Mouse (Mus musculus): ENCODE measurements around the gene Slc50a1. TPM values are rescaled to one million over a fixed set of nuclear protein-coding genes. Genes with fewer than 3 reads are reported as not detected.

Gene Slc50a1
- polyA plus RNA-seq, 1 experiment from 2014 or later = 85.5 TPM

DNA sequence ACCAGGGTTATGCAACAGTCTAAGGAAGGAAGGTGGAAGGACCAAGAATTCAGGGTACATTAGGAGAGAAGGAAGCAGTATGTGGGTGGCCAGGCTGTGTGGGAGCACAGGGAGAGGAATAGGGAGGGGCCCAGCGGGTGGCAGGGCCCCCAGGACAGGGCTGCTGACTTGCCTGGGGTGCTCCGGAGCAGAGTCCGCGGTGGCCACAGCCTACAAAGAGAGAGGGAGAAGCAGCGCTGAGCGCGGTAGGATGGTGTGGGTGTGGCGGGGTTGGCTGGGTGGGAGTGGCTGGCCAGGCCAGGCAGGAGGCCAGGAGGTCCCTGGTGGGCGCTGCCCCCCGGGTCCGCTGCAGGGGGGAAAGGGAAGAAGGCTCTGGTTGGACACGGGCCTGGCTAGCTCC is 31.9 kb downstream of the Slc50a1 start:
- peaks cover 4% of the 10 kb centered on the region for H3K4me1 ChIP-seq
- ATAC-seq (ENCODE audit: low FRiP score, low read depth) = no peak
- no peaks in the 10 kb centered on the region for H3K9me3 ChIP-seq
- H3K4me3 ChIP-seq = no peak overlapping the region
- no peak overlapping the region for H3K4me2 ChIP-seq (replicated peaks)
- no peak overlapping the region for H3K27ac ChIP-seq
- H3K27me3 ChIP-seq = no peaks in the 10 kb centered on the region
- WGBS = 77% methylated on average over 11 of the region's 12 CpGs
- no peak overlapping the region for H3K9ac ChIP-seq
- peaks cover 77% of the 10 kb centered on the region for H3K36me3 ChIP-seq

DNA sequence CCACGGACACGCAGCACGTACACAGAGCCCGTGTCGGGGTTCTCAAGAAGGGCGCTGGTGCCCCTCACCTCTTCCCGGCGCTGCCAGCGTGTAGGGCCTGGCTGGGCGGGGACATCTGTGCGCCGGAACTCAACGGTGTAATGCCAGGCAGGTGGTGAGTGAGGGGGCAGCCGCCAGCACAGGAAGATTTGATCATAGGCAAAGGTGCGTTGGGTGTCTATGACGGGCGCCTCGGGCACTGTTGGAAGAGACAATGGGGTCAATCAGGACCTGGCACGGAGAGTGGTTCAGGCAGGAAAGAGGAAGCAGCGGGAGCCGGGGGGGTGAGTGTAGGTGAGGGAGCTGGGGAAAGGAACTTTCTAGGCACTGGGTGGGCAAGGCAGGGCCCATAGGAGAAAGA is 32.7 kb downstream of the Slc50a1 start:
- Histone ChIP-seq H3K27me3 (no peaks in the 10 kb centered on the region), H3K4me2 (replicated peaks) (no peak overlapping the region), H3K4me1 (no peaks in the 10 kb centered on the region), H3K36me3 (peaks cover 77% of the 10 kb centered on the region), H3K27ac (no peak overlapping the region), H3K9ac (no peak overlapping the region), H3K9me3 (no peaks in the 10 kb centered on the region), H3K4me3 (no peak overlapping the region)
- 92% methylated on average over 21 of the region's 21 CpGs for WGBS
- ATAC-seq (ENCODE audit: low FRiP score, low read depth) = no peak

- 88% methylated on average over 10 of the region's 10 CpGs for WGBS
Observed at GRCm38 (mm10) chr3:89236516-89236915, 33.9 kb downstream of the Slc50a1 start.

GRCm38 (mm10) chr3:89233562-89234110 is 36.7 kb downstream of the Slc50a1 start:
- no peak overlapping the region for H3K27ac ChIP-seq
- peaks cover 8% of the 10 kb centered on the region; the same call in 1 of the 2 replicates for H3K4me1 ChIP-seq
- no peak overlapping the region for H3K4me2 ChIP-seq (replicated peaks)
- no peaks in the 10 kb centered on the region for H3K9me3 ChIP-seq
- H3K27me3 ChIP-seq = peaks cover 25% of the 10 kb centered on the region
- no peak overlapping the region for H3K4me3 ChIP-seq
- 79% methylated on average over 14 of the region's 14 CpGs for WGBS
- H3K36me3 ChIP-seq = peaks cover 46% of the 10 kb centered on the region
- ATAC-seq (ENCODE audit: low FRiP score, low read depth) = no peak
- no peak overlapping the region for H3K9ac ChIP-seq

More at GRCm38 (mm10) chr3:89236516-89236915, 33.9 kb downstream of the Slc50a1 start:
- no peak overlapping the region for H3K4me2 ChIP-seq (replicated peaks)
- H3K27me3 ChIP-seq = peaks cover 4% of the 10 kb centered on the region
- ATAC-seq (ENCODE audit: low FRiP score, low read depth) = no peak
- no peak overlapping the region for H3K27ac ChIP-seq
- H3K4me1 ChIP-seq = no peaks in the 10 kb centered on the region
- H3K36me3 ChIP-seq = peaks cover 68% of the 10 kb centered on the region
- H3K4me3 ChIP-seq = no peak overlapping the region
- no peak overlapping the region for H3K9ac ChIP-seq
- H3K9me3 ChIP-seq = no peaks in the 10 kb centered on the region

DNA sequence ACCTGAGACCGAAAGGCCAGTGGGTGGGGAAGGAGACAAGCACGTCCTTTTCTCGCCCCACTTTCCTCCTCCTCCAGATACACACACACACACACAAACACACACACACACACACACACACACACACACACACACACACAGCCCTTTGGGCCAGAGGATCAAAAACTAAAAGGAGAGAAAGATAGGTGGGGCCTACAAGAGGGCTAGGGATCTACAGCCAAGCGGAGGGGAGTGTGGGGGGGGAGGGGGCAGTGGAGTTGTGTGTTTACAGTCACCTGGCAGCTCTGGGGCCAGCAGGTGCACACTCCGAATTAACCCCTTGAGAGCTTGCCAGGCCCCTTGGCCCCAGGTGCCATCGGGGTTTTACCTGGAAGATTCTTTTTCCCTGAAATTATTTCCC is 37.8 kb downstream of the Slc50a1 start:
- peaks cover 25% of the 10 kb centered on the region for H3K27me3 ChIP-seq
- 54% methylated on average over 6 of the region's 6 CpGs for WGBS
- no peak for ATAC-seq (ENCODE audit: low FRiP score, low read depth)
- no peak overlapping the region for H3K4me3 ChIP-seq
- H3K36me3 ChIP-seq = peaks cover 37% of the 10 kb centered on the region
- H3K4me2 ChIP-seq (replicated peaks) = no peak overlapping the region
- H3K9ac ChIP-seq = no peak overlapping the region
- H3K4me1 ChIP-seq = peaks cover 15% of the 10 kb centered on the region
- H3K27ac ChIP-seq = no peak overlapping the region
- no peaks in the 10 kb centered on the region for H3K9me3 ChIP-seq

DNA sequence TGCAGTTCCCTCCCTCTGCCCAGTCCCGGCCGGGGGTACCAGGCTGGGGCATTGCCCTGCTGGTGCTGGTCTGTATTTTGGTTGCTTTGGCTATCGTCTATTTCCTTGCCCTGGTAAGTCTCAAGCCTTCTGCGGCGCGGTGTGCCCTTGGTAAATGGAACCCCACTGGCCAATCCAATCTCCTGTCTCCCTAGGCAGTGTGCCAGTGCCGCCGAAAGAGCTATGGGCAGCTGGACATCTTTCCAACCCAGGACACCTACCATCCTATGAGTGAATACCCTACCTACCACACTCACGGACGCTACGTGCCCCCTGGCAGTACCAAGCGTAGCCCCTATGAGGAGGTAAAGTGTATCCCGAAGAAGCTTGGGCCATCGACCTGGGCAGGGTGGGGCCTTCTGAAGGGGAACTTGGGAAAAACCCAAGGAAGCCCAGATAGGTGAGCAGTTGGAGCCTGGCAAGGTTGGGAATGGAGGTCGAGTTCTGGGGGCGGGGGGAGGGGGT is 38.5 kb downstream of the Slc50a1 start:
- no peak for ATAC-seq (ENCODE audit: low FRiP score, low read depth)
- H3K9me3 ChIP-seq = no peaks in the 10 kb centered on the region
- H3K4me2 ChIP-seq (replicated peaks) = no peak overlapping the region
- H3K9ac ChIP-seq = no peak overlapping the region
- WGBS = 74% methylated on average over 16 of the region's 16 CpGs
- H3K4me3 ChIP-seq = no peak overlapping the region
- peaks cover 25% of the 10 kb centered on the region for H3K27me3 ChIP-seq
- peaks cover 22% of the 10 kb centered on the region for H3K4me1 ChIP-seq
- peaks cover 31% of the 10 kb centered on the region for H3K36me3 ChIP-seq
- H3K27ac ChIP-seq = no peak overlapping the region

DNA sequence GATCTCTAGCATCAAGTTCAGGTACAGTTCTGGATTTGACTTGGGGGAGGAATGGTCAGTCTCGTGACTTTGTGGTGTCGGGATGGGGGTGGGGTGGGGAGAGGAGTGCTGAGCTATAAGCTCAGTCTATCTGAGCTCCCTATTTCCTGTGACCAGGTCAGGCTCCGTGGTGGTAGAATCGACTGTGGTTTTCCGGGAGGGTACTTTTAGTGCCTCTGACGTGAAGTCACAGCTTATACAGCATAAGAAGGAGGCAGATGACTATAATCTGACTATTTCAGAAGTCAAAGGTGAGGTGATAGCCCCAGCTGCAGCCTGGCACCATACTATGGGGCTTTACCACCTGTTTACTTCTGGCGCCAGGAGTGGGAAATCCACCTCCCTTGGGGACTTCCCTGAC is 39.0 kb downstream of the Slc50a1 start:
- WGBS = 58% methylated on average over 7 of the region's 7 CpGs
- peaks cover 26% of the 10 kb centered on the region for H3K4me1 ChIP-seq
- peaks cover 25% of the 10 kb centered on the region for H3K27me3 ChIP-seq
- H3K9ac ChIP-seq = no peak overlapping the region
- no peak for ATAC-seq (ENCODE audit: low FRiP score, low read depth)
- peaks cover 26% of the 10 kb centered on the region for H3K36me3 ChIP-seq
- H3K4me2 ChIP-seq (replicated peaks) = no peak overlapping the region
- H3K9me3 ChIP-seq = no peaks in the 10 kb centered on the region
- H3K4me3 ChIP-seq = no peak overlapping the region
- no peak overlapping the region for H3K27ac ChIP-seq

GRCm38 (mm10) chr3:89230561-89230960 is 39.8 kb downstream of the Slc50a1 start:
- no peak overlapping the region for H3K9ac ChIP-seq
- no peak overlapping the region for H3K27ac ChIP-seq
- H3K4me1 ChIP-seq = peaks cover 34% of the 10 kb centered on the region
- H3K27me3 ChIP-seq = peaks cover 25% of the 10 kb centered on the region
- H3K4me3 ChIP-seq = no peak overlapping the region
- no peak overlapping the region for H3K4me2 ChIP-seq (replicated peaks)
- 84% methylated on average over 2 of the region's 2 CpGs for WGBS
- peaks cover 20% of the 10 kb centered on the region for H3K36me3 ChIP-seq
- ATAC-seq (ENCODE audit: low FRiP score, low read depth) = no peak
- no peaks in the 10 kb centered on the region for H3K9me3 ChIP-seq

DNA sequence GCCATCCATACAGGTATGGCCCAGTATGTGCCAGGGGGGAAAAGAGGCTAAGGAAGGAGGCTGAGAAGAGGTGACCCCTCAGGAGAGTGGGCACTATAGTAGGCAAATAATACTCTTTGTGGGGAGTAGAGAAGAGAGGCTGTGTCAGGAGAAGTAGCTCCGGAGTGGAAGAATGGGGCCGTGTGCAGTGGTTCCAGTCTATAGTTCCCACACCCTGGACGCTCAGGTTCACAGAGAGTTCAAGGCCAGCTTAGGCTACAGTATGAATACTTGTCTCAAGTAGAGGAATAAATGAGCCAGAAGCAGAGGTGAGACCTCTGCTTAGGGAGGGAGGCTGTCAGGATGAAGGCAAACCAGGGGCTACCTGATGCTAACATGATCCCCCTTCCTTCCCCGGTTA is 41.1 kb downstream of the Slc50a1 start:
- WGBS = 58% methylated on average over 4 of the region's 4 CpGs
- peaks cover 41% of the 10 kb centered on the region for H3K4me1 ChIP-seq
- peaks cover 21% of the 10 kb centered on the region for H3K36me3 ChIP-seq
- H3K27me3 ChIP-seq = peaks cover 25% of the 10 kb centered on the region
- H3K4me3 ChIP-seq = no peak overlapping the region
- H3K9ac ChIP-seq = no peak overlapping the region
- ATAC-seq (ENCODE audit: low FRiP score, low read depth) = no peak
- H3K9me3 ChIP-seq = no peaks in the 10 kb centered on the region
- no peak overlapping the region for H3K27ac ChIP-seq
- peak overlapping the region; percentile 85 for H3K4me2 ChIP-seq (replicated peaks)

DNA sequence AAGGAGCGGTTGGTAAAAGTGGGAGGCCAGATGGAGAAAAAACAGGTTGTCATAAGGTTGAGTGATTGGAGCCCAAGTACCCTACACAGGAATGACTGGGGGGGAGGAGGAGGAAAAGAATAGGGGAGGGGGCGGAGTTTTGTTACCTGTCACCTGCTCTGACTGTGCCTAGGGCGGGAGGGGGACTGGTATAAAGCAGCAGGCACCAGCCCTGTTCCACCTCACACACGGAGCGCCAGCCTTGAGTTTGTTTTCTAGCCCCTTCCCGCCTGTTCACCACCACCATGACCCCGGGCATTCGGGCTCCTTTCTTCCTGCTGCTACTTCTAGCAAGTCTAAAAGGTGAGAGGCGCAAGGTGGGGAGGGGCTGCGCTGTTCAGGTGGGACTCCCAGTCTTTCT is 41.5 kb downstream of the Slc50a1 start, which contains the start of gene Muc1:
Gene Muc1 (plus strand): TSS at position 222 of the 400 bp plus-strand sequence.
- H3K27ac ChIP-seq = peak within 1 kb of the TSS; percentile 88; the same call in 1 of the 2 replicates
- 31% methylated on average over 10 of the region's 10 CpGs for WGBS
- H3K4me1 ChIP-seq = peaks cover 41% of the 10 kb centered on the region
- no peaks in the 10 kb centered on the region for H3K9me3 ChIP-seq
- ATAC-seq (ENCODE audit: low FRiP score, low read depth) = no peak
- H3K4me2 ChIP-seq (replicated peaks) = peak within 1 kb of the TSS; percentile 85
- peaks cover 25% of the 10 kb centered on the region for H3K27me3 ChIP-seq
- H3K36me3 ChIP-seq = peaks cover 20% of the 10 kb centered on the region
- H3K9ac ChIP-seq = peak within 1 kb of the TSS; percentile 64
- H3K4me3 ChIP-seq = peak within 1 kb of the TSS; percentile 46

DNA sequence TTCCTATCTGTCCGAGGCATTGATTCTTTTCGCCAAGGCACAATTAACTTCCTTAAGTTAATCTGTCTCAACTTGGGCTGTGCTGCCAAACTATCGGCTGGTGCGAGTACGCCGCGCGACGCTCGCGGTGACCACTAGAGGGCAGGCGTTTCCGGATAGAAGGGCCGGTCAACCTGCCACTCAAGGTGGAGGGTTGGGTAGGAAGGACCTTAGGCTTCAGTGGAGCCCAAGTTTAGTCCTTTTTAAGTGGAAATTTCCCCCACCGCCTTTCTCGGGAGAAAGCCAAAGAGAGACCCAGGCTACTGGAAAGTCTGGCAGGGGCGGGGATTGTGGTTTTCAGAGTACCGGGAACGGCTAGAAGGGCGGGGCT is 42.2 kb downstream of the Slc50a1 start:
- peaks cover 25% of the 10 kb centered on the region for H3K36me3 ChIP-seq
- 0% methylated on average over 20 of the region's 20 CpGs for WGBS
- peak overlapping the region; percentile 64 for H3K9ac ChIP-seq
- ATAC-seq (ENCODE audit: low FRiP score, low read depth) = peak; percentile 54; the same call in 1 of the 2 replicates
- peak overlapping the region; percentile 85 for H3K4me2 ChIP-seq (replicated peaks)
- peaks cover 25% of the 10 kb centered on the region for H3K27me3 ChIP-seq
- peak overlapping the region; percentile 88; the same call in 1 of the 2 replicates for H3K27ac ChIP-seq
- H3K4me1 ChIP-seq = peaks cover 41% of the 10 kb centered on the region
- peak overlapping the region; percentile 46 for H3K4me3 ChIP-seq
- no peaks in the 10 kb centered on the region for H3K9me3 ChIP-seq

GRCm38 (mm10) chr3:89227307-89228179 is 42.8 kb downstream of the Slc50a1 start:
- peak overlapping the region; percentile 85 for H3K4me2 ChIP-seq (replicated peaks)
- no peaks in the 10 kb centered on the region for H3K9me3 ChIP-seq
- peak overlapping the region; percentile 64 for H3K9ac ChIP-seq
- peaks cover 31% of the 10 kb centered on the region for H3K36me3 ChIP-seq
- H3K4me1 ChIP-seq = peaks cover 41% of the 10 kb centered on the region
- peaks cover 25% of the 10 kb centered on the region for H3K27me3 ChIP-seq
- peak overlapping the region; percentile 88 for H3K27ac ChIP-seq
- WGBS = 3% methylated on average over 41 of the region's 41 CpGs
- peak; percentile 93 for ATAC-seq (ENCODE audit: low FRiP score, low read depth)
- H3K4me3 ChIP-seq = peak overlapping the region; percentile 46

All from limb, embryonic 13.5 days (tissue).